Mouse (Mus musculus): ENCODE data around the gene Snrpd3.

Gene Snrpd3

DNA sequence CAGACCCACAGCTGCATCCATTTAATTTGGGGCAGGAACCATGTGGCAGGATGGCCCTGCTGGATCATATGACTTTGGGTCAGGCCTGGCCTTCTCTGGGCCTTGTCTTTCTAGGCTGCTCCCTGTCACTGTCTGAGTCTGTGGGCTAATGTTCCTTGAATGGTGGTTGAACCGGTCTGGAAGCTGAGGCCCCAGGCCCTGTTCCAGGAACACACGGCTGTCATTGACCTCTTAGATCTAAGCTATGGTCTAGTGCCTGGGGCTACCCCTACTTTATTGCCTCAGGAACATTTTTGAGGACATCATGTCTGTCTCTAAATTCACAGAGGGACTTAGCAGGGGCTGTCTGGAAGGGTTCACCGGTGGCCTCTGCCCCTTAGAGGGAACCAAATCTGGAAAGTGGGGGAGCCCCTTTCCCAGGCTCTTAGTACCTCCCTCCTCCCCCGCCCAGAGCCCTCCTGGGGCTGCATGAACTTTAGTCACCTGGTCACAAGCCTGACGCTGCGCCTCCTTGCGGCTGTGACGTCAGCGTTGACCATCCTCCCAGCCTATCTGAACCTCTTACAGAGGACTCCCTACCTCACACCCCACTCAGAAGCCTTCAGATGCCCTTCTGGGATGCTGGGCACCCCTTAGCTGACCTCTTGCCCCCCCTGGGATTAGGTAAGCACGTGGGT, 53.8 kb downstream of the Snrpd3 start:
- DNase-seq, result no peak

- DNase-seq, result no peak
These were observed 54.6 kb downstream of the Snrpd3 start for GRCm38 (mm10) chr10:75571937-75572336.

DNA sequence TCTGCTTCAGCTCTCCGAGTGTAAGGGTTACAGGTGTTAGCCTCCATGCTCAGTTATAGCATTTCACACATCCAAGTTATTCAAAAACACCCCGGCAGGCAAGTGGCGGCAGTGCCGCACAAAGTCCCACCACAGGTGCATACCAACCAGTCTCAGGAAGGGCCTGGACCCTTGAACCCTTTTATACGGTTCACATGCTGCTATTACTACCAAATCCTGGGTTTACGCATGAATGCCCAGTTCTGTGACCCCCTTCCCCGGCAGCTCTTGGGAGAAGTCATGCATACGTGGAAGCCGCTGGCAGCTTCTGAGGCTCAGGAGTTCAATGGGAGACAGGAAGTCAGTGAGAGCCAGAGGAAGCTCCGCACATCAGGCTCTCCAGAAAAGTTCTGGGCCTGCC, 55.8 kb downstream of the Snrpd3 start:
- no peak for DNase-seq

DNA sequence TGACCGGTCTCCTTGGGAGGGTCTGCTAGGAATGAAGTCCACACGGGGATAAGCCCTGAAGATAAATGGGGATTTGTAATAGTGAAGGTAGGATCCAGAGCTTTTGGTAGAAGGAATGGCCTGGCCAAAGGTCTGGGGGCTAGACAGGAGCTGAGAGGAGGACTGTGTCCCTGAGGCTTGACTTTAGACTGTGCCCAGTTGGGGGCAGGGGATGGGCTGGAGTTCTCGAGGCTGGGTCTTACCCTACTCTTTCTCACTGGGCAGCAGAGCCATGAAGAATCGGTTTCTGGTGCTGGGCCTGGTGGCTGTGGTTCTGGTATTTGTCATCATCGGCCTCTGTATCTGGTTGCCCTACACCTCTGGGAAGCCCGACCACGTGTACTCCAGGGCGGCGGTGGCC, 56.6 kb downstream of the Snrpd3 start:
- no peak for DNase-seq

DNA sequence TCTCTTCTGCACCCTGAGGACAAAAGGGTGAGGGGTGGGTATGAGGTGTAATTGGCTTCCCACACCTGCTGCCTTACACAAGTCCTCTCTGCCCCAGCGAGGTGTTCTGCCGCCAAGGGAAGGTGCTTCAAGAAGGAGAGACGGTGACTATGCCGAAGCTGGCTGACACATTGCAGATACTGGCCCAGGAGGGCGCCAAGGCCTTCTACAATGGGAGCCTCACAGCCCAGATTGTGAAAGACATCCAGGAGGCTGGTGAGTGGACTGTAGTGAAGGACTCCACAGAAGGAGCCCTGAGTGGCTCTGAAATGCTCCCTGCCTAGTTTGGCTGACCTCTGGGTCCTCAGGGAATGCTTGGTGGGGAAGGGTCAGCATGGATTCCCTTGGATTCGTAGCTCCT, 61.8 kb downstream of the Snrpd3 start:
- DNase-seq, result no peak

DNA sequence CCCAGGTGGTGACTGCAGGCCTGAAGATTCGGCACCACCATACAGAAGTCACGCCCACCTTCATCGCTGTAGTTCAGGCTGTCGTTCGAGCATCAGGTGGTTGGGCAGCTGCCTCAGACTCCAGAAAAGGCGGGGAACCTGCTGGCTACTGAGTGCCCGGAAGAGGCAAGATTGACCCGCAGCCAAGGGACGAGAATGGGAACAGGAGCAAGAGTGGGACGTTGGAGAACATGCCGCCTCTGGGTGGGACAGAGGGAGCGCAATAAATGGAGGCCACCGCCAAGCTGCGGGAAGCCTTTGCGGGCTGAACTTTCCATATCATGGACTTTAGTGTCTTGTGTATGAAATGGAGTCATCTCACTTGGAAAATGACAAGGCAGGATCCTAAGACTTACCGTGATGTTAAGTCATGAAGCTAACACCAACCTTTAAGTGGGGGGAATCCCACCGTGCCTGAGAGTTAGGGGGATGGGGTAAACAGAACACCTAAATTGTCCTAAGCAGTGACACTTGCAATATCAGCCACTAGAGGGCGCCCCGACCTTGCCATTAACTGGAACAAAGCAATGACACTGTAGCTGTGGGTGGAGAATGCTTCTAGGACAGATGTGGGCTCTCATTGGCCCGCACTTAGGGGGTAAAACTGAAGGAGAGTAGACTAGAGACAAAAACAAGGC, 68.7 kb downstream of the Snrpd3 start:
- peak; percentile 80 for DNase-seq

GRCm38 (mm10) chr10:75586553-75586879, 69.2 kb downstream of the Snrpd3 start:
- no peak for DNase-seq

Data from cerebellum, adult 11 months (tissue).